Mouse (Mus musculus) embryo, embryonic 10 days (tissue): ENCODE data around the gene Abi2.
"Not testable (repeated sequence)": the region's sequence is repeated elsewhere in the genome, so short reads cannot be mapped to it uniquely, and the experiment has no call there.

Experiments used
- DNase-seq: peaks from one replicate; pipeline ENCODE4 v3.0.0-alpha.2; 2015; ENCODE audit warnings: low spot score

Abi2 gene

DNA sequence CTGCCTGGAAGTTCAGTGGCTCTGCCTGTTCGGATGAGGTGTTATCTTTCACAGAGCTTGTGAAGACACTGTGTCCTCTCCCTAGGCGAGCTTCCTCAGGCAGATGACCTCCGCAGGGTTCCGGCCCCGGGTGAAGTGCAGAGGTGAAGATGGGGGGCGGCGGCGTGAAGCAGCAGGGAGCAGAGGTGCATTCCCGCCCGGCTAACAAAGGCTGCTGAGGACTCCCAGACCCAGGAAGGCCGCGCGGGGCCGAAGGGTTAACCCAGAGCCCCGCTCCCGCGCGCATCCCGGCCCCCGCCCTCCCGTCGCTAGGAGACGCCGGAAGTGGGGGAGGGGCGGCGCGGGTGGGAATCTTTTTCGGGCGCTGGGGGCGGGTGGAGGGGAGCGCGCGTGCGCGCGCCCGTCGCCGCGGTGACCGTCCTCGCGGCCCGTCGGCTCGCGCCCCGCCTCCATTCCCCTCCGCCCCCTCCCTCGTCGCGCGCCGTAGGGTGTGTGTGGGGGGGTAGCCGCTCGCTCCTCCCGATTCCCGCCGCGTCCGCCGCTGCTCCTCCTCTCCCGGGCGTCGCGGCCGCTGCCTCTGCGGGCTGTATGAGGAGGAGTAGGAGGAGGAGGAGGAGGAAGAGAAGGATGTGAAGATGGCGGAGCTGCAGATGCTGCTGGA, at the start of gene Abi2:
TSS of gene Abi2 (plus strand) at position 452 of the 661 bp plus-strand sequence.
- DNase-seq = peak; percentile 91

DNA sequence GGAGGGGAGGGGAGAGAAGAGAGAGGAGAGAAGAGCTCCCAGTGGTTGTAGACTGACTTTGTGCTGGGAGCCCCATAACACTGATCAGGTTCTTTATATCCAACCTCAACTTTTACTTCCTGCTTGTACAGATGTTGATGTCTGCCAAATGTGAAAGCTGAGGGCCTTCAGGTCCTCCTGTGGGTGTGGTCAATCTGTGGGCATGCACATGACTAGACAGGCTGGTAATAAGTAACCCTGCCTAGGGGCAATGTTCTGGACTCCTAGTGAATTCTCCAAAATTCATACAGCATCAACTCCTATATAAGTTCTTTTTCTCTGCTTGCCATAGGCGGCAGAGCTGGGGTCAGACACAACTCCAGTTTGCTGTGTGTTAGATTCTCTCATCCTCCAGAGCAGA, 47.8 kb upstream of the Abi2 start:
- DNase-seq = no peak

- no peak for DNase-seq
Measured at GRCm38 (mm10) chr1:60376556-60376955, 32.9 kb upstream of the Abi2 start.

DNA sequence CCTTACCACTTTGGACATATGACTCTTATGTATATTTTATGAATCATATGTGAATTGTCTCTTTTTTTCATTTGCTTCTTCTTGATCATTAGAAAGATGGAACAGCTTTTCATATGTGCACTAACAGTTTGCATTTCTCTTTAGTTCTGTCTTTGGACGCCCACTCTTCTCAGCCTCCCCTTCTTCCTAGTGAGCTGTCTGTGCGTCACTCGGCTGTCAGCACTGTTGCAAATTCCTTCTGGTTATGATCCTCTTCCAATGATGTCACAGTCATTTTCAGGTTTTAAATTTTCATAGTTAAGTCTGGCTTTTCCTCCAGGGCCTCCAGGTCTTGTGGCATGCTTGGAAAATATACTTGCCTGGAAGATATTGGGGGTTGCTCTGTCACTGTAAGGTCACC, 27.5 kb upstream of the Abi2 start:
- DNase-seq = no peak

GRCm38 (mm10) chr1:60404848-60405247, 4.6 kb upstream of the Abi2 start:
- no peak for DNase-seq

GRCm38 (mm10) chr1:60408501-60409167, 785 bp upstream of the Abi2 start:
- no peak for DNase-seq

GRCm38 (mm10) chr1:60409928-60410817, 754 bp downstream of the Abi2 start:
- DNase-seq = peak; percentile 24

DNA sequence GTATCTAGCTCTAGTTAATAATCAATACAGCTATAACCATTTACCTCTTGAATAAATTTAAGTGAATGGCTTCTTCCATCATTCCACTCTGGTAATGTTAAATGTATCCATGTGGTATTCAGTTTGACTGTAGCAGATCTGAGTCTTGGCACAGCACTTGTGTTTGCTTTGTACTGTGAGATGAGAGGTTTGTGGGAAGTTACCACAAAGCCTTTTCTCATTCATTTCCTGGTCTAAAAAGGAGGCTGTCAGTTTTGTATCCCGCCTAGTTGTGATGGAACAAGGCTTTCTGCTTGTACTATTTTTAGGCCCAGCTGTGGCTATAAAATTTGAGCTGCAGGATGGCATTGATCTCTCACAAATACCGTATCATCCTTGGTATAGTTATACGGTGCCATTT, 7.3 kb downstream of the Abi2 start:
- DNase-seq = no peak

DNA sequence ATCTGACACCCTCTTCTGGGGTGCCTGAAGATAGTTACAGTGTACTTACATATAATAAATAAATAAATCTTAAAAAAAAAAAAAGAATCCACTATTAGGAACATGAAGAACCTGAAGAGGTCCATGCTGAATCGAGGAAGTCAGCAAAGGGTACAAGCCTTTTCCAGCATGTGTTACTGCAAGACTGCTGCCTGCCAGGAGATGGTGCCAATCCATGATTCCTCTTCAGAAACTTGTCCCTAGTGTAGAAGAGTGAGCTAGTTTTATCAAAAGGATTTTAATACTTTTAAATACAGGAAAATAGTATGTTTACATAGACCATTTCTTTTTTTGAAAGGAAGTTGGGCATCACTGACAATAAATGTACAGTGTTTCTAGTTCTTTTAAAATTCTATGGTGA, 14.5 kb downstream of the Abi2 start:
- DNase-seq = no peak

DNA sequence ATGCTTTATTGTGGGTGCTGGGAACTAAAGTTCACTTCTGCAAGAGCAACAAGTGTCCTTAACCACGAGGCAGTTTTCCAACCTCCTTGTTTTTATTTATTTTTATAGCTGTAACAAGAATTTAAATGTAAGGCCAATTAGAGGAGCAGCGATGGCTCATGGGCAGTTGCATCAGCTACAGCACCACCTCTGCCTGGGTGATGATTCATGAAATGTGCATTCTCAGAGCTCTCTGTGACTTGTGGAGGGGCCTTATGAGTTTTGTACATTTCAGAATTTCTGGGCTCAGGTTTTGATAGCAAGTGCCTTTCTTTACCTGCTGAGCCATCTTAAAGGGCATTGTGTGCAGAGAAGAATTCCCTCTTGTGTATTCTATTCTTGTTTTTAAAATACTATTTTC, 18.9 kb downstream of the Abi2 start:
- no peak for DNase-seq

GRCm38 (mm10) chr1:60428932-60429331, 19.5 kb downstream of the Abi2 start:
- peak; percentile 44 for DNase-seq

- DNase-seq = no peak
Measured at GRCm38 (mm10) chr1:60431531-60431930, 22.1 kb downstream of the Abi2 start.

GRCm38 (mm10) chr1:60432497-60432896, 23.1 kb downstream of the Abi2 start:
- no peak for DNase-seq

GRCm38 (mm10) chr1:60441438-60441837, 32.0 kb downstream of the Abi2 start:
- not testable (repeated sequence) for DNase-seq

- no peak for DNase-seq
Measured at GRCm38 (mm10) chr1:60447067-60447466, 37.6 kb downstream of the Abi2 start.

DNA sequence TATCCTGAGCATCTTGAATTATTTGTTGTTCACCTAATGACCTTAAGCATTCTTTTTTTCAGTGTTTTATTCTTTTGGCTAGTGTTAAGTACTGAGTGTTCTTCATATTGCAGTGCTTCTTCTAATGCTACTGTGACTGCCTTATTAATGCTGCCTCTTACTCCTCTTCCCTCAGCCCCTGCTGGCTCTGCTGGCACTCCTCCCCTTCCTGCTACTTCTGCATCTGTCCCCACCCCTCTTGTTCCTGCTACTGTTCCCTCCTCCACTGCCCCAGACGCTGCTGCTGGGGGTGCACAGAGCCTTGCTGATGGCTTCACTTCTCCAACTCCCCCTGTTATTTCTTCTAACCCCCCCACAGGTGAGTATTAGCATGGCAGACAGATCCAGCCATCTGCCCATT, 40.5 kb downstream of the Abi2 start:
- DNase-seq = no peak

DNA sequence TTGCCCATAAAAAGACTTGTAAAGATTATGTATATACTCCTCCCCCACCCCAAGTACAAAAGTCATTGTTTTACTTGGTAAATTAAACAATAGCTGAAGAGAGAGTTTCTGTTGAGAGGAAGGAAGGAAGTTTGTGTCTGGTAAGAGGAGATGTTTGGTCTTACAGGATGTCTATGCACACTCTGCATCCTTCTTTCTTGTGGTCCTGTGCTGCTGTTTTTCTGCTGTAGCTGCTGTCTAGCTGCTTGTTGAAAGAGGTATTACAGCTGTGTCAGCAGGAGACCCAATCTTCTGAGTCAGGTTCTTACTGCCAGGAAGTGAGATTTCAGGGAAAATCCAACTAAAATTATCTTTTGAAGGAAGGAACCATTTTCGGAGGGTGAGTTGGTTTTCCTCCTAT, 51.2 kb downstream of the Abi2 start:
- DNase-seq = no peak

- DNase-seq = no peak
Measured at GRCm38 (mm10) chr1:60469491-60469890, 60.1 kb downstream of the Abi2 start.

- no peak for DNase-seq
Measured at GRCm38 (mm10) chr1:60470541-60470940, 61.1 kb downstream of the Abi2 start.

DNA sequence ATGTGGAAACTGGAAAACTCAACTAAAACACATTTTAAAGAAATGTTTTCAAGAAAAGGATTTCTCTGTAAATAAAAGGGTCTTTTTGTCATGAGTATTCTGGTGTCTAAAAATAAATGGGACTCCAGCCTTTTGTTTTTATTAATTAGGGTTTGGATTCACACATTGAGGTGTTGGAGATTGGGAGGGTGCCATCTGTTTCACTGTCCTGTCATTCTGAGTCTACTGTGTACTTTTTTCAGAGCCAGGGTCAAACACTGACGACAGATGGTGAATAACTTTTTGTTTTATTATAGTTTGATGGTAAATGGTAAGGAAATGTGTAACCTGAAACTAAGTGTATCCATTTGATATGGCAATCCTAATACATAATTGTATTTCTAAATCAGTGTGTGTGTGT, 72.1 kb downstream of the Abi2 start:
- DNase-seq = no peak

DNA sequence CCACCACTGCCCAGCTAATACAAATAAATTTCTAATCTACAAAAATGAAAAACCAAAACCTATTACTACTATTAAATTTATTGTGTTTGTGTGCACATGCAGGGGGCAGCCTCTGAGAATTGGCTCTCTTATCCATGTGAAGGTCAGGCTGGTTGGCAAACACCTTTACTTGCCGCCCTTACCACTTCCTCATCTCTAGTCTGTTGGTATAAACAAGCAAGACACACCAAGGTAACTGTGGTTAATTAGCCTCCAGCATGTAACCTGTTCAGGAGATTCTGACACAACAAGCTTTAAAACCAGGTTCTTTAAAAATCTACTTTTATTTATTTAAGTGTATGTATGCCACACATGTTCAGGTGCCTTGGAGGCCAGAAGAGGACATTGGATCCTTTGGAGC, 73.5 kb downstream of the Abi2 start:
- DNase-seq = no peak

DNA sequence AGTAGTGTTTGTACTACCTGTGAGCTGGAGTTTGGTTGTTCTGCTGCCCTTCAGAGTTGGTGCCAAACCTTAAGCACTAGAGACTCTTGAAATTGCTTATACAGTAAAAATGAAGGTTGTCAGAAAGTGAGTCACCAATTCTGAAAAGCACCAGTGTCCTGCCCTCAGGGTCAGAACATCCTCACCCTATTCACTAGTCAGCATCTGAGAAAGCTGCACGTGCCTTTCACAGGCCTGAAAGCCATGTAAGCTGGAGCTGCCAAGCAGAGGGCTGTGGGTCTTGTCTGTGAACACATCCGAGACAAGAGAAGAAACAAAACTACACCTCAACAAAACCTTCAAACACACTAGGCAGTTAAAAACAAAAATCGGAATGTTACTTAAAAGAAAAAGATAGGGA, 76.2 kb downstream of the Abi2 start:
- DNase-seq = no peak

- no peak for DNase-seq
Measured at GRCm38 (mm10) chr1:60488635-60489034, 79.2 kb downstream of the Abi2 start.
